Comparison of ENCODE assay signal across 8 mouse cellular contexts in the genomic region with DNA sequence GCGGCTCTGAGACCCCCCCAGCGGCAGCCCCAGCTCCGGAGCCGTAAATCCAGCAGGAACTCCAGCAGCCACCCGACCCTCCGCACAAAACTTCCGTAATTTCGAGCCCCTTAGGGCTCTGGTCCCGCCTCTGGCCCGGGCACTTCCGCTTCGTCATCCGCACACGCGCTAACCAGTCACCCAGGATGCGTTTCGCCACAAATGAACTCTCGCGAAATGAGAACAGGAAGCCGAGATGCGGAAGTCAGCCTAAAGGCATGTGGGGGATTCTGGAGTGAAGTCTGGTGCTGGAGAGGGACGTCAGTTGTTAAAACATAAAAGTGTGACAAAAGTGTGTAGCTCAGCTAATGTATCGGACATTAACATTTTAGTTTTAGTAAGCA. TPM values are rescaled to one million over a fixed set of nuclear protein-coding genes. Genes with fewer than 3 reads are reported as not detected.
DNase-seq lines count a peak whose midpoint lies in the region; ATAC-seq lines count a peak whose summit lies in the region.

TSS of gene Vps4b (minus strand) at position 187 of the 383 bp plus-strand sequence.

- H3K36me3 ChIP-seq in hindbrain, embryonic 16.5 days (ENCODE audit: control insufficient read depth, insufficient read depth, low read length) = no peaks in the 10 kb centered on the region
- no peaks in the 10 kb centered on the region for H3K36me3 ChIP-seq in macrophage (ENCODE audit: inconsistent target)

- H3K9ac ChIP-seq in hindbrain, embryonic 16.5 days (ENCODE audit: low read depth, low read length) = peak within 1 kb of the TSS; percentile 88

- H3K27me3 ChIP-seq in hindbrain, embryonic 16.5 days (replicated peaks; ENCODE audit: control insufficient read depth, insufficient read depth, low read length) = no peaks in the 10 kb centered on the region

- H3K4me1 ChIP-seq in hindbrain, embryonic 16.5 days (ENCODE audit: control insufficient read depth, insufficient read depth, low read depth, low read length) = peaks cover 15% of the 10 kb centered on the region

- H3K9me3 ChIP-seq in hindbrain, embryonic 16.5 days (ENCODE audit: control insufficient read depth, low read length) = no peaks in the 10 kb centered on the region

- ATAC-seq in hindbrain, embryonic 16.5 days = peak; percentile 100

- H3K4me3 ChIP-seq in hindbrain, embryonic 16.5 days (ENCODE audit: low read length) = peak within 1 kb of the TSS; percentile 77
- peak within 1 kb of the TSS; percentile 87 for H3K4me3 ChIP-seq in macrophage (ENCODE audit: inconsistent target)

- WGBS in hindbrain, embryonic 16.5 days = under 1% methylated on average over 22 of the region's 23 CpGs
- 0% methylated on average over 16 of the region's 23 CpGs for WGBS in macrophage (ENCODE audit: missing documents)

- peaks cover 50% of the 10 kb centered on the region for H3K79me2 ChIP-seq in macrophage (ENCODE audit: inconsistent target)

- DNase-seq in WW6 (ENCODE audit: low read depth, low spot score) = peak; percentile 82
- DNase-seq in cerebellum, postnatal 4 days (ENCODE audit: low spot score in 2 of 2) = peak; percentile 63 to 83
- DNase-seq in gastrocnemius, adult 18-20 months (ENCODE audit: low spot score) = peak; percentile 95
- peak; percentile 92 to 93 for DNase-seq in left cerebral cortex, adult 18-20 months (ENCODE audit: low spot score in 2 of 2)
- peak; percentile 94 for DNase-seq in right cerebral cortex, adult 18-20 months
- DNase-seq in urinary bladder, postnatal 10 days (ENCODE audit: low spot score) = peak; percentile 69

- H3K4me2 ChIP-seq in hindbrain, embryonic 16.5 days (ENCODE audit: low read length) = peak within 1 kb of the TSS; percentile 68

- H3K27ac ChIP-seq in hindbrain, embryonic 16.5 days (ENCODE audit: low read depth, low read length) = peak within 1 kb of the TSS; percentile 87
- peak within 1 kb of the TSS; percentile 51 for H3K27ac ChIP-seq in macrophage

RNA-seq across cellular contexts. Expression of gene Vps4b, which starts in this region (rescaled TPM):
- total RNA-seq in gastrocnemius, adult 18-20 months (2021) = 10 to 100 TPM; 16.8 to 18.4 TPM
- polyA plus RNA-seq in hindbrain, embryonic 16.5 days (2015; fragmentation: Nextera tagmentation; extraction: Ambion mirVana) = 25.8 and 32.0 TPM in 2 replicates
- 10 to 100 TPM; 56.1 to 58.3 TPM for total RNA-seq in left cerebral cortex, adult 18-20 months (2021)
- 100 to 1,000 TPM; 131 to 448 (median 234) TPM for total RNA-seq in macrophage (2018; cell fraction: chromatin; rRNA removed)
- total RNA-seq in macrophage (2018; cell fraction: cytosol; rRNA removed) = 100 to 1,000 TPM; 102 to 127 (median 114) TPM
- total RNA-seq in macrophage (2018; cell fraction: nucleus; rRNA removed) = 100 to 1,000 TPM; 118 to 228 (median 151) TPM
- 90.5 to 143 TPM (median 103 TPM) in 3 replicates for polyA plus RNA-seq in macrophage (2018)

Comparison
In these comparisons a context has a peak if more than half of its experiments do, and no peak if none do; other contexts are left out.
1. Peak in every context shown above with its lines: DNase-seq, ATAC-seq, H3K4me3 ChIP-seq and H3K27ac ChIP-seq.